Mouse (Mus musculus) kidney, postnatal 0 days (tissue): ENCODE measurements around the gene 9230104L09Rik. TPM values are rescaled to one million over a fixed set of nuclear protein-coding genes. Genes with fewer than 3 reads are reported as not detected.

Experiments
- ATAC-seq: fragments of 200-750 bp; cut with Nextera tagmentation; replicated peaks from 2 replicates; pipeline ENCODE4 v1.8.0; 2017; ENCODE audit warnings: low read depth, moderate number of reproducible peaks, moderate TSS enrichment, moderate library complexity; ENCODE audit not compliant: low FRiP score
- DNase-seq: peaks from one replicate; pipeline ENCODE4 v3.0.0-alpha.2; 2016; ENCODE audit warnings: low spot score
- H3K27ac ChIP-seq: fragments of 300-500 bp; sonication (generic); 2 replicates; pipeline ENCODE4 v1.5.1; 2014; ENCODE audit warnings: mild to moderate bottlenecking
- H3K27me3 ChIP-seq: fragments of 300-500 bp; sonication (generic); 2 replicates; pipeline ENCODE4 v1.6.1; 2014; ENCODE audit warnings: low read length, mixed read lengths; ENCODE audit not compliant: insufficient read depth
- H3K36me3 ChIP-seq: fragments of 300-500 bp; sonication (generic); 2 replicates; pipeline ENCODE4 v1.6.1; 2014; ENCODE audit warnings: low read length, mixed read lengths; ENCODE audit not compliant: insufficient read depth
- H3K4me1 ChIP-seq: fragments of 300-500 bp; sonication (generic); replicated peaks from 2 replicates; pipeline ENCODE4 v1.6.1; 2014; ENCODE audit warnings: antibody characterized with exemption, low read length, mixed read lengths; ENCODE audit not compliant: insufficient read depth
- H3K4me2 ChIP-seq: fragments of 300-500 bp; sonication (generic); 2 replicates; pipeline ENCODE4 v1.6.1; 2014; ENCODE audit warnings: mild to moderate bottlenecking, low read length, moderate library complexity, mixed read lengths
- H3K4me3 ChIP-seq: fragments of 300-500 bp; sonication (generic); replicated peaks from 2 replicates; pipeline ENCODE4 v1.5.1; 2014; ENCODE audit warnings: low read depth, low read length
- H3K9ac ChIP-seq: fragments of 300-500 bp; sonication (generic); 2 replicates; pipeline ENCODE4 v1.6.1; 2014; ENCODE audit warnings: low read depth, low read length
- H3K9me3 ChIP-seq: fragments of 300-500 bp; sonication (generic); replicated peaks from 2 replicates; pipeline ENCODE4 v1.6.1; 2016; ENCODE audit warnings: low read length, inconsistent platforms, mixed read lengths
- CTCF ChIP-seq: IDR thresholded peaks from 2 replicates; pipeline ENCODE4 v1.5.1; 2016; ENCODE audit warnings: antibody characterized with exemption, low read depth, mild to moderate bottlenecking, moderate library complexity
- WGBS: fragments of 180-500 bp; shearing (Covaris S2); extraction: QIAGEN DNeasy Blood & Tissue Kit; methylation state at CpG from one replicate; pipeline ENCODE4 v1.1.7; 2014; 5-methylcytosine and 5-hydroxymethylcytosine counted together
- polyA plus RNA-seq: library from polyadenylated mRNA; unstranded; fragments of >200 nt; fragmentation: Nextera tagmentation; extraction: Ambion mirVana; gene quantifications from 2 replicates; pipeline ENCODE4 v1.2.1, GENCODE M21; 2015

Gene 9230104L09Rik
- polyA plus RNA-seq, 1 experiment from 2014 or later: not detected

- 85% methylated on average over 1 of the region's 1 CpGs for WGBS
These were observed 66.4 kb downstream of the 9230104L09Rik start, which contains the start of gene Cst8 for GRCm38 (mm10) chr2:148798485-148798884. Gene Cst8, plus strand, starts transcription at chr2:148798785.

More at GRCm38 (mm10) chr2:148798485-148798884, 66.4 kb downstream of the 9230104L09Rik start, which contains the start of gene Cst8:
- no peak for DNase-seq
- TF ChIP-seq CTCF: no peak
- no peak within 1 kb of the TSS for H3K9ac ChIP-seq
- no peak within 1 kb of the TSS for H3K4me2 ChIP-seq
- H3K27ac ChIP-seq: no peak within 1 kb of the TSS
- no peak within 1 kb of the TSS for H3K4me3 ChIP-seq
- no peaks in the 10 kb centered on the region for H3K4me1 ChIP-seq
- H3K9me3 ChIP-seq: no peaks in the 10 kb centered on the region
- no peaks in the 10 kb centered on the region for H3K27me3 ChIP-seq
- no peak for ATAC-seq
- no peaks in the 10 kb centered on the region for H3K36me3 ChIP-seq

Other genes with a start within 250 kb of the 9230104L09Rik start
- 75.3 and 77.2 TPM in 2 replicates for gene Nxt1, start 192.4 kb downstream of the 9230104L09Rik start, polyA plus RNA-seq
- 20.0 and 20.5 TPM in 2 replicates for gene Gzf1, start 184.0 kb downstream of the 9230104L09Rik start, polyA plus RNA-seq
- gene Napb, start 132.6 kb downstream of the 9230104L09Rik start, polyA plus RNA-seq: 1.3 and 1.4 TPM in 2 replicates
- gene Cstl1, start 114.7 kb downstream of the 9230104L09Rik start, polyA plus RNA-seq: not detected in 2 replicates
- not detected in 2 replicates for gene Cst11, start 93.5 kb downstream of the 9230104L09Rik start, polyA plus RNA-seq
- gene 8030411F24Rik, start 83.0 kb downstream of the 9230104L09Rik start, polyA plus RNA-seq: not detected in 2 replicates
- gene Cst12, start 75.7 kb downstream of the 9230104L09Rik start, polyA plus RNA-seq: not detected in 2 replicates
- not detected in 2 replicates for gene Cst8, start 66.3 kb downstream of the 9230104L09Rik start, polyA plus RNA-seq
- not detected in 2 replicates for gene Cst13, start 45.0 kb downstream of the 9230104L09Rik start, polyA plus RNA-seq
- gene Cst9, start 29.9 kb downstream of the 9230104L09Rik start, polyA plus RNA-seq: not detected in 2 replicates
- gene Cst3, start 10.7 kb upstream of the 9230104L09Rik start, polyA plus RNA-seq: 545 and 617 TPM in 2 replicates
- gene Gm1330, start 138.2 kb upstream of the 9230104L09Rik start, polyA plus RNA-seq: not detected in 2 replicates
- not detected in 2 replicates for gene Gm10750, start 152.2 kb upstream of the 9230104L09Rik start, polyA plus RNA-seq